Mouse (Mus musculus) midbrain, postnatal 0 days (tissue): ENCODE data around the gene Zg16. TPM values are rescaled to one million over a fixed set of nuclear protein-coding genes. Genes with fewer than 3 reads are reported as not detected.

Experiments
- ATAC-seq: fragments of 200-750 bp; cut with Nextera tagmentation; 2 replicates; pipeline ENCODE4 v1.8.0; 2017; ENCODE audit warnings: moderate number of reproducible peaks, mild to moderate bottlenecking, moderate TSS enrichment, moderate library complexity; ENCODE audit not compliant: low FRiP score
- DNase-seq: peaks from one replicate; pipeline ENCODE4 v3.0.0-alpha.2; 2015; ENCODE audit warnings: low spot score
- H3K27ac ChIP-seq: fragments of 300-500 bp; sonication (generic); 2 replicates; pipeline ENCODE4 v1.5.1; 2014; ENCODE audit warnings: low read depth, mild to moderate bottlenecking, low read length, mixed read lengths
- H3K27me3 ChIP-seq: fragments of 300-500 bp; sonication (generic); 2 replicates; pipeline ENCODE4 v1.6.1; 2014; ENCODE audit warnings: low read length, control low read depth, mixed read lengths; ENCODE audit not compliant: insufficient read depth
- H3K36me3 ChIP-seq: fragments of 300-500 bp; sonication (generic); 2 replicates; pipeline ENCODE4 v1.6.1; 2014; ENCODE audit warnings: low read length, control low read depth, mixed read lengths; ENCODE audit not compliant: insufficient read depth
- H3K4me1 ChIP-seq: fragments of 300-500 bp; sonication (generic); 2 replicates; pipeline ENCODE4 v1.6.1; 2014; ENCODE audit warnings: mild to moderate bottlenecking, control low read depth, antibody characterized with exemption, low read length, mixed read lengths; ENCODE audit not compliant: insufficient read depth
- H3K4me2 ChIP-seq: fragments of 300-500 bp; sonication (generic); 2 replicates; pipeline ENCODE4 v1.6.1; 2014; ENCODE audit warnings: low read depth, mild to moderate bottlenecking, low read length, mixed read lengths; ENCODE audit not compliant: poor library complexity, severe bottlenecking
- H3K4me3 ChIP-seq: fragments of 300-500 bp; sonication (generic); 2 replicates; pipeline ENCODE4 v1.5.1; 2014; ENCODE audit warnings: low read depth, mild to moderate bottlenecking, low read length, moderate library complexity
- H3K9ac ChIP-seq: fragments of 300-500 bp; sonication (generic); replicated peaks from 2 replicates; pipeline ENCODE4 v1.6.1; 2014; ENCODE audit warnings: mild to moderate bottlenecking, low read length, moderate library complexity, mixed read lengths; ENCODE audit not compliant: poor library complexity, severe bottlenecking
- H3K9me3 ChIP-seq: fragments of 300-500 bp; sonication (generic); 2 replicates; pipeline ENCODE4 v1.6.1; 2016; ENCODE audit warnings: low read length, control low read depth
- CTCF ChIP-seq: IDR thresholded peaks from 2 replicates; pipeline ENCODE4 v1.5.1; 2016; ENCODE audit warnings: antibody characterized with exemption, mild to moderate bottlenecking
- WGBS: fragments of 180-500 bp; shearing (Covaris S2); extraction: QIAGEN DNeasy Blood & Tissue Kit; methylation state at CpG from one replicate; pipeline ENCODE4 v1.1.7; 2014; 5-methylcytosine and 5-hydroxymethylcytosine counted together
- polyA plus RNA-seq: library from polyadenylated mRNA; unstranded; fragments of >200 nt; fragmentation: Nextera tagmentation; extraction: Ambion mirVana; gene quantifications from 2 replicates; pipeline ENCODE4 v1.2.1, GENCODE M21; 2015
- total RNA-seq: library from RNA; depleted of rRNA; stranded (reverse); fragments of >200 nt; gene quantifications from 2 replicates; pipeline ENCODE4 v1.2.3, GENCODE M21; 2014

The Zg16 gene
- total and polyA plus RNA-seq, 2 experiments from 2014 or later = 0.49 TPM; not detected in 1

GRCm38 (mm10) chr7:127098950-127099349 is 11.8 kb upstream of the Zg16 start:
- WGBS = 90% methylated on average over 4 of the region's 4 CpGs
- Histone ChIP-seq H3K27me3 (no peaks in the 10 kb centered on the region), H3K4me2 (no peak overlapping the region), H3K4me1 (no peaks in the 10 kb centered on the region), H3K36me3 (no peaks in the 10 kb centered on the region), H3K9ac (no peak overlapping the region), H3K9me3 (no peaks in the 10 kb centered on the region), H3K27ac (no peak overlapping the region), H3K4me3 (no peak overlapping the region)
- no peak for TF ChIP-seq CTCF
- ATAC-seq (no peak), DNase-seq (no peak)

- no peaks in the 10 kb centered on the region for H3K4me1 ChIP-seq
- ATAC-seq = no peak
- 97% methylated on average over 5 of the region's 5 CpGs for WGBS
Measured at GRCm38 (mm10) chr7:127098521-127098920, 11.4 kb upstream of the Zg16 start.

GRCm38 (mm10) chr7:127096456-127096855 is 9.3 kb upstream of the Zg16 start:
- Histone ChIP-seq H3K9ac (no peak overlapping the region), H3K4me1 (no peaks in the 10 kb centered on the region), H3K4me3 (no peak overlapping the region), H3K27me3 (no peaks in the 10 kb centered on the region), H3K27ac (no peak overlapping the region), H3K4me2 (no peak overlapping the region), H3K9me3 (no peaks in the 10 kb centered on the region), H3K36me3 (no peaks in the 10 kb centered on the region)
- 69% methylated on average over 7 of the region's 7 CpGs for WGBS
- no peak for TF ChIP-seq CTCF
- no peak for ATAC-seq
- no peak for DNase-seq

More at GRCm38 (mm10) chr7:127098521-127098920, 11.4 kb upstream of the Zg16 start:
- H3K4me3 ChIP-seq = no peak overlapping the region
- H3K27ac ChIP-seq = no peak overlapping the region
- no peak overlapping the region for H3K4me2 ChIP-seq
- no peak for TF ChIP-seq CTCF
- no peak for DNase-seq
- no peak overlapping the region for H3K9ac ChIP-seq
- H3K9me3 ChIP-seq = no peaks in the 10 kb centered on the region
- H3K36me3 ChIP-seq = no peaks in the 10 kb centered on the region
- H3K27me3 ChIP-seq = no peaks in the 10 kb centered on the region

GRCm38 (mm10) chr7:127093914-127094313 is 6.8 kb upstream of the Zg16 start:
- WGBS = 71% methylated on average over 3 of the region's 3 CpGs
- TF ChIP-seq CTCF = no peak
- no peak for ATAC-seq
- H3K4me3 ChIP-seq = no peak overlapping the region
- no peak for DNase-seq
- H3K27me3 ChIP-seq = no peaks in the 10 kb centered on the region
- H3K36me3 ChIP-seq = no peaks in the 10 kb centered on the region
- H3K9me3 ChIP-seq = no peaks in the 10 kb centered on the region
- H3K9ac ChIP-seq = no peak overlapping the region
- no peak overlapping the region for H3K27ac ChIP-seq
- no peaks in the 10 kb centered on the region for H3K4me1 ChIP-seq
- H3K4me2 ChIP-seq = no peak overlapping the region

DNA sequence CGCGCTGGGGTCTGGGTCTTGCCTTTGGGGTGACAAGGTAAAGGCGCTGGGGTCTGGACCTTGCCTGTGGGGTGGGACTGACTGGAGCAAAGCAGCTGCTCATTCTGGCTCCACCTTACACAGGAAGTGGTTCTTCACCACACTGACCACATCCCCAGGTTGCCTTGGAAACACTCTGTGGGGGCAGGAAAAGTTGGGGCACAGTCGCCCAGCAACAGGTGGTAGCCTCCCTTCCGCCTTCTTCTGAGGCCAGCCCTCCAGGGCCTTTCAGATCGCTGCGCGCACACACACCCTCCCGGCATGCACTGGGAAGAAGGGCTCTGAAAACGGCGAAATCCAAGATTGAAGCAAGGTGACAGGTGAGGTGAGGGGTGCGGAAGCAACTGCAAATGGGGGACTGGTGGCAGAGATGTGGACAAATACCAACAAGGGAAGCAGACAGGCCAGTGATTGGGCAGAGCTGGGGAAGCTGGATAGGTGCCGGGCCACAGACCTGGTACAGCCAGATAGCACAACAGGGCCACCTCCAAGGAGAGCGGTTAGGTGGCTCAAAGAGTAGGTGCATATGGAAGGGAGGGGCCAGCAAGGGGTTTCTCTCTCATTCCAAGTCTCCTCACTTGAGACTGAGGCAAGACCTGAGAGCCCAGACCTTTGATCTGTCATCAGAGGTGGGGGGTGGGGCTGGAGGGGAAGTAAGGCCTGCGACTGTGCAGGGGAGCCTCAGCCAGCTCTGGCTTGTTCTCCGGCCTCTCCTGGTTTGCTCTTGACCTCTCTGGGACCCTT is 4.2 kb upstream of the Zg16 start, which contains the start of gene AI467606:
Gene AI467606 (plus strand): TSS at position 246 of the 783 bp plus-strand sequence.
- H3K36me3 ChIP-seq = no peaks in the 10 kb centered on the region
- WGBS = 71% methylated on average over 16 of the region's 16 CpGs
- peak within 1 kb of the TSS; percentile 12; the same call in 1 of the 2 replicates for H3K4me2 ChIP-seq

More for the DNA sequence above, 4.2 kb upstream of the Zg16 start, which contains the start of gene AI467606:
- H3K27me3 ChIP-seq = no peaks in the 10 kb centered on the region
- ATAC-seq (no peak), DNase-seq (no peak)
- no peak within 1 kb of the TSS for H3K4me3 ChIP-seq
- H3K9me3 ChIP-seq = no peaks in the 10 kb centered on the region
- no peaks in the 10 kb centered on the region for H3K4me1 ChIP-seq
- no peak within 1 kb of the TSS for H3K9ac ChIP-seq
- H3K27ac ChIP-seq = no peak within 1 kb of the TSS
- no peak for TF ChIP-seq CTCF
